Mouse (Mus musculus) hindbrain, postnatal 0 days (tissue): ENCODE measurements at regions not wholly inside any gene's neighbourhood (a gene's known extent, or its start where the extent isn't known, plus 50 kb on each side); places are given as distances from the start of the nearest gene placed in this dataset.

ENCODE experiments used
- ATAC-seq: fragments of 200-750 bp; cut with Nextera tagmentation; 2 replicates; pipeline ENCODE4 v1.8.0; 2017; ENCODE audit warnings: mild to moderate bottlenecking, moderate TSS enrichment, moderate library complexity
- DNase-seq: peaks from one replicate; pipeline ENCODE4 v3.0.0-alpha.2; 2015; ENCODE audit warnings: low spot score
- H3K27ac ChIP-seq: fragments of 300-500 bp; sonication (generic); 2 replicates; pipeline ENCODE4 v1.5.1; 2014; ENCODE audit warnings: mild to moderate bottlenecking
- H3K27me3 ChIP-seq: fragments of 300-500 bp; sonication (generic); 2 replicates; pipeline ENCODE4 v1.6.1; 2014; ENCODE audit warnings: low read length, mixed read lengths; ENCODE audit not compliant: insufficient read depth
- H3K36me3 ChIP-seq: fragments of 300-500 bp; sonication (generic); 2 replicates; pipeline ENCODE4 v1.6.1; 2014; ENCODE audit warnings: low read length, mixed read lengths; ENCODE audit not compliant: insufficient read depth
- H3K4me1 ChIP-seq: fragments of 300-500 bp; sonication (generic); 2 replicates; pipeline ENCODE4 v1.6.1; 2014; ENCODE audit warnings: antibody characterized with exemption, low read length, mixed read lengths; ENCODE audit not compliant: insufficient read depth
- H3K4me2 ChIP-seq: fragments of 300-500 bp; sonication (generic); 2 replicates; pipeline ENCODE4 v1.6.1; 2014; ENCODE audit warnings: low read depth, mild to moderate bottlenecking, low read length, moderate library complexity, mixed read lengths
- H3K4me3 ChIP-seq: fragments of 300-500 bp; sonication (generic); 2 replicates; pipeline ENCODE4 v1.5.1; 2014; ENCODE audit warnings: low read length
- H3K9ac ChIP-seq: fragments of 300-500 bp; sonication (generic); replicated peaks from 2 replicates; pipeline ENCODE4 v1.6.1; 2014; ENCODE audit warnings: mild to moderate bottlenecking, low read length, moderate library complexity, mixed read lengths
- H3K9me3 ChIP-seq: fragments of 300-500 bp; sonication (generic); 2 replicates; pipeline ENCODE4 v1.6.1; 2016; ENCODE audit warnings: low read length, mixed read lengths
- CTCF ChIP-seq: IDR thresholded peaks from 2 replicates; pipeline ENCODE4 v1.5.1; 2016; ENCODE audit warnings: antibody characterized with exemption, control low read depth, low read depth
- WGBS: fragments of 180-500 bp; shearing (Covaris S2); extraction: QIAGEN DNeasy Blood & Tissue Kit; methylation state at CpG from one replicate; pipeline ENCODE4 v1.1.7; 2014; 5-methylcytosine and 5-hydroxymethylcytosine counted together

GRCm38 (mm10) chr13:107644705-107645104 is 399.5 kb upstream of the Smim15 start:
- Histone ChIP-seq H3K4me1 (0 out of 2 replicates have a peak, but pooled peaks cover 4% of the 10 kb centered on the region), H3K9ac (no peak overlapping the region), H3K36me3 (no peaks in the 10 kb centered on the region), H3K27ac (no peak overlapping the region), H3K4me2 (peak overlapping the region; percentile 56), H3K27me3 (no peaks in the 10 kb centered on the region), H3K4me3 (peak overlapping the region; percentile 28), H3K9me3 (no peaks in the 10 kb centered on the region)
- 61% methylated on average over 12 of the region's 12 CpGs for WGBS
- ATAC-seq (no peak), DNase-seq (no peak)
- TF ChIP-seq CTCF = no peak

- H3K27me3 ChIP-seq = no peaks in the 10 kb centered on the region
- no peak overlapping the region for H3K4me3 ChIP-seq
- H3K27ac ChIP-seq = peak overlapping the region; percentile 74
- DNase-seq = peak; percentile 91
- ATAC-seq = peak; percentile 92
- no peak overlapping the region for H3K9ac ChIP-seq
- WGBS = 37% methylated on average over 14 of the region's 14 CpGs
- no peak overlapping the region for H3K4me2 ChIP-seq
- TF ChIP-seq CTCF = no peak
- H3K9me3 ChIP-seq = no peaks in the 10 kb centered on the region
- 0 out of 2 replicates have a peak, but pooled peaks cover 4% of the 10 kb centered on the region for H3K4me1 ChIP-seq
- H3K36me3 ChIP-seq = no peaks in the 10 kb centered on the region
Measured at GRCm38 (mm10) chr13:107641926-107642657, 402.2 kb upstream of the Smim15 start.

GRCm38 (mm10) chr13:107639620-107640019 is 404.6 kb upstream of the Smim15 start:
- TF ChIP-seq CTCF = no peak

GRCm38 (mm10) chr13:107637269-107637668 is 407.0 kb upstream of the Smim15 start:
- TF ChIP-seq CTCF = no peak
- Histone ChIP-seq H3K9me3 (0 out of 2 replicates have a peak, but pooled peaks cover 3% of the 10 kb centered on the region), H3K9ac (no peak overlapping the region), H3K4me2 (no peak overlapping the region), H3K36me3 (no peaks in the 10 kb centered on the region), H3K4me3 (no peak overlapping the region), H3K27me3 (no peaks in the 10 kb centered on the region), H3K27ac (no peak overlapping the region), H3K4me1 (0 out of 2 replicates have a peak, but pooled peaks cover 4% of the 10 kb centered on the region)
- ATAC-seq = no peak
- 93% methylated on average over 5 of the region's 5 CpGs for whole genome bisulfite sequencing
- DNase-seq = no peak

More at GRCm38 (mm10) chr13:107639620-107640019, 404.6 kb upstream of the Smim15 start:
- 96% methylated on average over 4 of the region's 4 CpGs for WGBS
- DNase-seq (no peak), ATAC-seq (no peak)
- H3K4me1 ChIP-seq = 0 out of 2 replicates have a peak, but pooled peaks cover 4% of the 10 kb centered on the region
- no peaks in the 10 kb centered on the region for H3K27me3 ChIP-seq
- H3K4me2 ChIP-seq = no peak overlapping the region
- H3K4me3 ChIP-seq = no peak overlapping the region
- H3K9me3 ChIP-seq = no peaks in the 10 kb centered on the region
- H3K27ac ChIP-seq = no peak overlapping the region
- no peaks in the 10 kb centered on the region for H3K36me3 ChIP-seq
- no peak overlapping the region for H3K9ac ChIP-seq

- Histone ChIP-seq H3K27me3 (no peaks in the 10 kb centered on the region), H3K4me2 (no peak overlapping the region), H3K4me3 (no peak overlapping the region), H3K4me1 (no peaks in the 10 kb centered on the region), H3K9ac (no peak overlapping the region), H3K36me3 (no peaks in the 10 kb centered on the region), H3K27ac (no peak overlapping the region), H3K9me3 (0 out of 2 replicates have a peak, but pooled peaks cover 3% of the 10 kb centered on the region)
- ATAC-seq (no peak), DNase-seq (no peak)
- 35% methylated on average over 5 of the region's 5 CpGs for WGBS
- TF ChIP-seq CTCF = no peak
Measured at GRCm38 (mm10) chr13:107635114-107635513, 409.1 kb upstream of the Smim15 start.

GRCm38 (mm10) chr13:107627073-107627472 is 417.2 kb upstream of the Smim15 start:
- Histone ChIP-seq H3K4me2 (no peak overlapping the region), H3K27me3 (no peaks in the 10 kb centered on the region), H3K4me1 (no peaks in the 10 kb centered on the region), H3K4me3 (no peak overlapping the region), H3K36me3 (no peaks in the 10 kb centered on the region), H3K9me3 (no peaks in the 10 kb centered on the region), H3K27ac (no peak overlapping the region), H3K9ac (no peak overlapping the region)
- DNase-seq = no peak
- ATAC-seq = no peak
- TF ChIP-seq CTCF = no peak
- 78% methylated on average over 2 of the region's 2 CpGs for WGBS

GRCm38 (mm10) chr13:107626670-107627069 is 417.6 kb upstream of the Smim15 start:
- H3K9ac ChIP-seq = no peak overlapping the region
- no peak for DNase-seq

More at GRCm38 (mm10) chr13:107626670-107627069, 417.6 kb upstream of the Smim15 start:
- Histone ChIP-seq H3K4me1 (no peaks in the 10 kb centered on the region), H3K4me3 (no peak overlapping the region), H3K9me3 (no peaks in the 10 kb centered on the region), H3K27me3 (no peaks in the 10 kb centered on the region), H3K36me3 (no peaks in the 10 kb centered on the region), H3K4me2 (no peak overlapping the region), H3K27ac (no peak overlapping the region)
- ATAC-seq = no peak
- no peak for TF ChIP-seq CTCF
- 65% methylated on average over 8 of the region's 8 CpGs for WGBS
